Mouse (Mus musculus) ES-E14 (cell line): ENCODE results near the gene Clcnka. TPM values are rescaled to one million over a fixed set of nuclear protein-coding genes. Genes with fewer than 3 reads are reported as not detected.

Experiments
- DNase-seq: peaks from one replicate; pipeline ENCODE4 v3.0.0-alpha.2; 2013; ENCODE audit warnings: low read depth, low spot score
- H3K27ac ChIP-seq: 2 replicates; pipeline ENCODE4 v1.5.1; 2012; ENCODE audit warnings: low read depth, mild to moderate bottlenecking, low read length, moderate library complexity, mixed read lengths; ENCODE audit not compliant: poor library complexity, insufficient read depth, severe bottlenecking
- H3K36me3 ChIP-seq: 2 replicates; pipeline ENCODE4 v1.6.1; 2012; ENCODE audit warnings: mild to moderate bottlenecking, low read length, moderate library complexity, mixed read lengths; ENCODE audit not compliant: control insufficient read depth, poor library complexity, insufficient read depth, severe bottlenecking
- H3K4me1 ChIP-seq, 2 experiments: fragments of 150-350 bp in 1 of 2; sonication (generic) in 1 of 2; 2 replicates each; pipeline ENCODE4 v1.6.1; 2012; ENCODE audit warnings: low read length in 2 of 2, mild to moderate bottlenecking in 1 of 2, mixed read lengths in 1 of 2; ENCODE audit not compliant: control insufficient read depth in 2 of 2, insufficient read depth in 2 of 2, poor library complexity in 1 of 2
- H3K4me3 ChIP-seq, 2 experiments: fragments of 150-350 bp in 1 of 2; sonication (generic) in 1 of 2; 2 replicates each; pipeline ENCODE4 v1.5.1; 2012; ENCODE audit warnings: low read length in 2 of 2, low read depth in 1 of 2, mild to moderate bottlenecking in 1 of 2, mixed read lengths in 1 of 2; ENCODE audit not compliant: insufficient read depth in 1 of 2, poor library complexity in 1 of 2, severe bottlenecking in 1 of 2
- H3K9ac ChIP-seq: 2 replicates; pipeline ENCODE4 v1.6.1; 2012; ENCODE audit warnings: low read depth, mild to moderate bottlenecking, low read length, mixed read lengths; ENCODE audit not compliant: poor library complexity, insufficient read depth, severe bottlenecking
- H3K9me3 ChIP-seq: fragments of 150-350 bp; sonication (generic); 2 replicates; pipeline ENCODE4 v1.6.1; 2012; ENCODE audit warnings: low read depth, mild to moderate bottlenecking, low read length; ENCODE audit not compliant: control insufficient read depth, insufficient read depth
- CHD2 ChIP-seq: IDR thresholded peaks from 2 replicates; pipeline ENCODE4 v1.6.1; 2014; ENCODE audit warnings: mild to moderate bottlenecking, low read depth, low read length, inconsistent platforms
- HCFC1 ChIP-seq: IDR thresholded peaks from 2 replicates; pipeline ENCODE4 v1.6.1; 2012; ENCODE audit warnings: low read length, inconsistent platforms, borderline replicate concordance; ENCODE audit not compliant: insufficient read depth
- MAFK ChIP-seq: IDR thresholded peaks from 2 replicates; pipeline ENCODE4 v1.6.1; 2014; ENCODE audit warnings: mild to moderate bottlenecking, low read depth, low read length, inconsistent platforms; ENCODE audit not compliant: insufficient read depth
- ZC3H11A ChIP-seq: IDR thresholded peaks from 2 replicates; pipeline ENCODE4 v1.6.1; 2012; ENCODE audit warnings: low read depth, mild to moderate bottlenecking, inconsistent platforms, low read length, borderline replicate concordance
- ZNF384 ChIP-seq: IDR thresholded peaks from 2 replicates; pipeline ENCODE4 v1.6.1; 2012; ENCODE audit warnings: low read depth, low read length, inconsistent platforms
- in situ Hi-C, 2 experiments: fragments of 600-800 bp; cut with MboI; formaldehyde crosslinking; loops; one replicate each; pipeline ENCODE4 v1.15.1; 2025; ENCODE audit warnings: low sequenced_read_pairs in 2 of 2, inconsistent platforms in 1 of 2; ENCODE audit not compliant: unreplicated experiment in 2 of 2
- total RNA-seq: library from RNA; depleted of rRNA; stranded (reverse); fragments of 300-350 nt; gene quantifications from 2 replicates; pipeline ENCODE4 v1.2.3, GENCODE M21; 2012

Gene Clcnka
- total RNA-seq, 1 experiment: 0.62 TPM

DNA sequence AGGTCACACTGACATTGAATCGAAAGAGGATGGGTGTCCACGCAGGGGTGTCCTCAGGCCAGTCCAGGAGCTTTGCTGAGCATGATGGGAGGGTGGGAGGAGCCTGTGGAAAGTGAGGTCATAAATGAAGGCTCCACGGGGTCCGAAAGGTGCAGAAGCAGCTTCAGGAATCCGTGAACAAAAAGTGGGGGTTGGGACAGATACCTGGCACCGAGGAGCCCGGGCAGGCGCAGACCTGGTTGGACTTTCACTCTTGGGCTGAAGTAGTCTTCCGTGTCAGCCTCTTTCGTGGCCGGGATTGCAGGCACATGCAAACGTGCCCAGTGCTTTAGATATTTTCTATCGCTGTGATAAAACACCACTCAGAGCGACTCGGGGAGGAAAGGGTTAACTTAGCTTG lies 1.6 kb upstream of the Clcnka start:
- no peak overlapping the region for H3K9ac ChIP-seq
- DNase-seq: no peak
- no peak overlapping the region for H3K4me3 ChIP-seq
- H3K27ac ChIP-seq: no peak overlapping the region
- no peaks in the 10 kb centered on the region for H3K9me3 ChIP-seq
- no peak for TF ChIP-seq ZNF384
- TF ChIP-seq ZC3H11A: no peak
- TF ChIP-seq MAFK: no peak
- no peak for TF ChIP-seq CHD2
- no peak for TF ChIP-seq HCFC1
- peaks cover 0 to 4% of the 10 kb centered on the region in 2 experiments; a peak in 1 of 4 replicates for H3K4me1 ChIP-seq
- in situ Hi-C loops: loop anchor here in 1 of 2 experiments (5.0 kb wide), 1 partner anchor 77 kb away; no protein-coding TSS in a partner anchor
- no peaks in the 10 kb centered on the region for H3K36me3 ChIP-seq

DNA sequence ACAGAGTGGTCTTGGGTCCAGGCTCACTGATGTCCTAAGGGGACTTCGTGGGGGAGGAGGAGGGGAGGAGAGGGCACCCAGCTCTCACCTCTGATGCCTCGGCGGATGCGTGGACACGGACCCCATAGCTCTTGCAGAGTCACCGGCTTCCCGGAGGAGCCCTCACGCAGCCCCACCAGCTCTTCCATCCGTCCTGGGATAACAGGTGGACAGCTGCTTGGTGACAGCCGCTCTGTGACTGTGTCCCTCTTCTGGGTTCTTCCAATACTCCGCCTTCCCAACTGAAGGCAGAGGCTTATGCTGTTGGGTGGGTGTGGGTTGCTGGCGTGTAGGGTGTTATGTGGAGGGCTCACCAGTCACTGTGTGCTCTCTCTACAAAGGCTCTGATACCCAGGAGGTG lies 663 bp downstream of the Clcnka start:
- Histone ChIP-seq H3K9me3 (no peaks in the 10 kb centered on the region), H3K4me3 (no peak overlapping the region), H3K4me1 (peaks cover 0 to 10% of the 10 kb centered on the region in 2 experiments; a peak in 2 of 4 replicates), H3K27ac (no peak overlapping the region), H3K9ac (no peak overlapping the region), H3K36me3 (no peaks in the 10 kb centered on the region)
- TF ChIP-seq CHD2: no peak
- TF ChIP-seq HCFC1: no peak
- no peak for TF ChIP-seq ZC3H11A
- no peak for TF ChIP-seq ZNF384
- no peak for TF ChIP-seq MAFK
- no peak for DNase-seq
- in situ Hi-C loops: no loop called here

DNA sequence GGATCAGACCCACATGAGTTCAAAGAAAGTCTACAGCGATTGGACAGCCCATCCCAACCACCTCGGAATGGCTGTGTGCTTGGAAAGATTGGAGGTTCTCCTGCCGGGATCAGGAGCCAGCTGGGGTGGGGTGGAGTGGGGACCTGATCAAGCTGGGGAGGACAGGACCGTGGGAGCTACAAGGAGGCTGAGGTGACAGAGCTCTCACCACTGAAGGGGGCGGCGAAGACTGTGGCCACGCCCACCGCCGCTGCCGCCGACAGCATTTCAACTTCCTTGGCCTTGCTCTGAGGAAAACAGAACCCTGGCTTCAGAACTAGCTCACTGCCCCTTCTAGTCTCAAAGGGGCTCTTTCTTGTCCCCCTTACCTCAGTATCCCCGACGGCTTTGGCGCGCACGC lies 3.8 kb downstream of the Clcnka start:
- H3K4me3 ChIP-seq: no peak overlapping the region
- H3K9me3 ChIP-seq: no peaks in the 10 kb centered on the region
- no peak for TF ChIP-seq MAFK
- TF ChIP-seq ZC3H11A: no peak
- no peak for TF ChIP-seq HCFC1
- TF ChIP-seq CHD2: no peak
- H3K27ac ChIP-seq: no peak overlapping the region
- in situ Hi-C loops: no loop called here
- no peak for DNase-seq
- H3K9ac ChIP-seq: no peak overlapping the region
- peaks cover 0 to 10% of the 10 kb centered on the region in 2 experiments; a peak in 2 of 4 replicates for H3K4me1 ChIP-seq
- H3K36me3 ChIP-seq: no peaks in the 10 kb centered on the region

DNA sequence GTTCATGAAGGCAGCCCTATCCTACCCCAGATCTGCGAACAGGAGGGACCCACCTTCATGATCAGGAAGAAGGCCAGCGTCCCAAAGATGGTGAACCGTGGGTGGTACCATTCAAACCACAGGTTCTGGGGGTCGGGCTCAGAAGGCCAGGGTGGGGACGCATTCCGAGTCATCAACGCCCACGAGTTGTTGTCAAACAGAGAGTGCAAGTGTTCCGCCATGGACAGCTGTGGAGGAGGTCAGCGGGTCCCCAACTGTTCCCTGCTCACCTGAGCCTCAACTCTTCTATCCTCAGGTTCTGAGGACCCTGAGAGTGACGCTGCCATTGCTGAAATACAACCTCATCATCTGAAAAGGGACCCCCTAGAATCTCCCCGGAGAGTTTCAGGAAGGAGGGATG lies 7.2 kb downstream of the Clcnka start:
- H3K9me3 ChIP-seq: no peaks in the 10 kb centered on the region
- H3K4me1 ChIP-seq: peaks cover 0 to 13% of the 10 kb centered on the region in 2 experiments; a peak in 2 of 4 replicates
- H3K36me3 ChIP-seq: no peaks in the 10 kb centered on the region
- H3K9ac ChIP-seq: no peak overlapping the region
- DNase-seq: no peak
- no peak overlapping the region for H3K27ac ChIP-seq
- TF ChIP-seq HCFC1: no peak
- no peak for TF ChIP-seq CHD2
- no peak for TF ChIP-seq MAFK
- TF ChIP-seq ZC3H11A: no peak
- no peak for TF ChIP-seq ZNF384
- in situ Hi-C loops: no loop called here
- no peak overlapping the region for H3K4me3 ChIP-seq
